Mouse (Mus musculus): Measurements from ENCODE around the gene Lcor. TPM values are rescaled to one million over a fixed set of nuclear protein-coding genes. Genes with fewer than 3 reads are reported as not detected.

Lcor gene
- polyA plus RNA-seq (2015; fragmentation: Nextera tagmentation; extraction: Ambion mirVana), result 12.9 TPM in 2 replicates

DNA sequence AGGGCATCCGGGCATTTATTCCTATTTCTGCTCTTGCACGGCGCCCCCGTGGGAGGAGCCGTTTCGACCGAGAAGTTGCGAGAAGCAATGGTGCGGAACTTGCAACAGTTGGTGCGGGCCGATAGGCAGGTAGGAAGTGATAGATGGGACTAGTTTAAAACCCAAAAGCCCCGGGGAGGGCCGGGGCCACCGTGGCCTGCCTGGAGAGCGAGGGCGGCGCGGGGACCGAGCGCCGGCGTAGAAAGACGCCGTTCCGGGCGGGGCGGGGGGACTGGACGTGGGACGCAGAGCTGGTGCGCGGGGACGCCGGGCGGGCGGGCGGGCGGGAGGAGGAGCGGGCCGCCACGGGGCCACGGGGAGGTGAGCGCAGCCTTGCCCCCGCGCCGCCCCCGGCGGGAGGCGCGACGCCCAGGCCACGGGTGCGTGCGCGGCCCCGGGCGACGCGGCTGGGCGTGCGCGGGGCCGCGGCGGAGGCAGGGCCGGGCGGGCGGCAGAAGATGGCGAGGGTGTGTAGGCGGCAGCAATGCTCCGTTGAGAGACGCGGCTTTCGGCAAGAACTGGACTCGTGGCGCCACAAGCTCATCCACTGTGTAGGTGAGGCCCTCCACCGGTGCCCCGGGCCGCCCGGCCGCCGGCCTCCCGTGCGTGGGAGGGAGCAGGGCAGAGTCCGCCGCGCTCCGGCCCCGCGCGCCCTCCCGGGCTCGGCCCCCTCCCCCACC, at the start of gene Lcor:
Gene Lcor (plus strand): TSS at position 448 of the 719 bp plus-strand sequence.
- peak within 1 kb of the TSS; percentile 91 for H3K9ac ChIP-seq (ENCODE audit: low read length)
- ATAC-seq (ENCODE audit: low FRiP score, low TSS enrichment), result peak; percentile 95
- H3K9me3 ChIP-seq (ENCODE audit: control insufficient read depth, low read length), result no peaks in the 10 kb centered on the region
- H3K4me3 ChIP-seq (ENCODE audit: low read depth, low read length), result peak within 1 kb of the TSS; percentile 94
- H3K4me2 ChIP-seq (replicated peaks; ENCODE audit: low read depth), result peak within 1 kb of the TSS; percentile 89
- no peaks in the 10 kb centered on the region for H3K36me3 ChIP-seq (ENCODE audit: control insufficient read depth, insufficient read depth, low read length)
- no peaks in the 10 kb centered on the region for H3K4me1 ChIP-seq (replicated peaks; ENCODE audit: control insufficient read depth, insufficient read depth)
- peak; percentile 88 for DNase-seq (ENCODE audit: low spot score)
- no peaks in the 10 kb centered on the region for H3K27me3 ChIP-seq (ENCODE audit: control insufficient read depth, insufficient read depth, low read length)
- peak within 1 kb of the TSS; percentile 99 for H3K27ac ChIP-seq (replicated peaks)
- TF ChIP-seq CTCF (IDR thresholded peaks at IDR 0.05; ENCODE audit: low read depth), result 0 out of 2 replicates have a peak, but pooled peaks have one; percentile 4
- TF ChIP-seq EP300 (optimal IDR thresholded peaks at IDR 0.05), result no peak
- WGBS, result 1% methylated on average over 52 of the region's 92 CpGs

DNA sequence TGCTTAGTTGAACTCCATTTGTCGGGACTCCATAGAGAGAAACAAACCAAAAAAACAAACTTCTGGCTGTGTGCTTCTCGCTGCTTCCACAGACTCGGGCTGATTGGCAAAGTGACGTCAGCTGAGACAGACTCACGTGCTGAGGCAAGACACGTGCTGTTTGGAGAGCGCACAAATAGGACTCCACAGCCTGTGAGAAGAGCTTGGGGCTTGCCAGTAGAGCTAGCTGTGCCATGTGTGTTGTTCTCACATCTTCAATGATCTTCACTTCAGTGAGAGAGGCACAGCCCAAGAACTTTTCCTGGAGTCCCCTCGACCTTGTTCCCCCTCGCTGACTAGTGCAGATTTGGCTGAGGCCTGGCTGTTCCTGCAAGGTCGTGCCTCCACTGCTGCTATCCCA, 47.1 kb upstream of the Lcor start:
- ATAC-seq (ENCODE audit: low FRiP score, low TSS enrichment), result no peak
- WGBS, result 84% methylated on average over 10 of the region's 10 CpGs
- no peak overlapping the region for H3K4me2 ChIP-seq (replicated peaks; ENCODE audit: low read depth)
- no peak overlapping the region for H3K27ac ChIP-seq (replicated peaks)
- TF ChIP-seq EP300 (optimal IDR thresholded peaks at IDR 0.05), result no peak
- no peak for TF ChIP-seq CTCF (IDR thresholded peaks at IDR 0.05; ENCODE audit: low read depth)
- no peaks in the 10 kb centered on the region for H3K36me3 ChIP-seq (ENCODE audit: control insufficient read depth, insufficient read depth, low read length)
- H3K4me3 ChIP-seq (ENCODE audit: low read depth, low read length), result no peak overlapping the region
- no peak overlapping the region for H3K9ac ChIP-seq (ENCODE audit: low read length)
- no peak for DNase-seq (ENCODE audit: low spot score)
- H3K4me1 ChIP-seq (replicated peaks; ENCODE audit: control insufficient read depth, insufficient read depth), result no peaks in the 10 kb centered on the region
- H3K9me3 ChIP-seq (ENCODE audit: control insufficient read depth, low read length), result no peaks in the 10 kb centered on the region
- H3K27me3 ChIP-seq (ENCODE audit: control insufficient read depth, insufficient read depth, low read length), result no peaks in the 10 kb centered on the region

DNA sequence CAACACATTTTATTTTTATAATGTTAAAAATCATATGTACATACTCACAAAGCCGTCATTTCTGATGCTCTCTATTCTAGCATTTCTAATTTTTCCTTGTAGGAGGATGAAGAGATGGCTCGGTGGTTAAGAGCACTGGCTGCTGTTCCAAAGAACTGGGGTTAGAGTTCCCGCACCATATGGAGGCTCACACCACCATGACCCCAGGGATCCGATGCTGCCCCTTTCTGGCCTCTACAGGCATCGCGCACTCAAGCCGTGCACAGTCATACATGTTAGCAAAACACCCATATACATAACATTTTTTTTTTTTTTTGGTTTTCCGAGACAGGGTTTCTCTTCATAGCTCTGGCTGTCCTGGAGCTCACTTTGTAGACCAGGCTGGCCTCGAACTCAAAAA, 46.0 kb upstream of the Lcor start:
- ATAC-seq (ENCODE audit: low FRiP score, low TSS enrichment), result no peak
- Histone ChIP-seq H3K4me2 (replicated peaks; ENCODE audit: low read depth) (no peak overlapping the region), H3K4me1 (replicated peaks; ENCODE audit: control insufficient read depth, insufficient read depth) (no peaks in the 10 kb centered on the region), H3K9me3 (ENCODE audit: control insufficient read depth, low read length) (no peaks in the 10 kb centered on the region), H3K36me3 (ENCODE audit: control insufficient read depth, insufficient read depth, low read length) (no peaks in the 10 kb centered on the region), H3K9ac (ENCODE audit: low read length) (no peak overlapping the region), H3K27ac (replicated peaks) (no peak overlapping the region), H3K27me3 (ENCODE audit: control insufficient read depth, insufficient read depth, low read length) (no peaks in the 10 kb centered on the region), H3K4me3 (ENCODE audit: low read depth, low read length) (no peak overlapping the region)
- TF ChIP-seq EP300 (optimal IDR thresholded peaks at IDR 0.05), result no peak
- TF ChIP-seq CTCF (IDR thresholded peaks at IDR 0.05; ENCODE audit: low read depth), result no peak
- WGBS, result 90% methylated on average over 9 of the region's 9 CpGs
- DNase-seq (ENCODE audit: low spot score), result no peak

DNA sequence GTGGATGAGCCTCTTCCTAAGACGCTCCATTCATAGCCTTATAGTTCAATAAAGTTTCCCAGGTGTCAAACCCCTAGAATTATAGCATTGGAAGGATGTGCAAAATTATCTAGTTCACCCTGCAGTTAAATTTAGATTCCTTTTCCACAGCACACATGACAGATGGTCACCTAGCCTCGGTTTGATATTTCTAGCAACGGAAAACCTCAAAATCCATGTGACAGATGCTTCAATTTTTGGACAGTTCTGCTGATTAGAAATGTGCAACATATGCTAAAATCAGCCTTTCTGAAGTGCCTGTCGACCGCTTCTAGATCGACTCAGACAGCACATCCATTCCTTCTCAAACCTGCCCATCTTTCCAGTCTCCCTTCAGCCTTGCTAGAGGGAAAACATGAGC, 43.5 kb upstream of the Lcor start:
- Histone ChIP-seq H3K27me3 (ENCODE audit: control insufficient read depth, insufficient read depth, low read length) (no peaks in the 10 kb centered on the region), H3K36me3 (ENCODE audit: control insufficient read depth, insufficient read depth, low read length) (no peaks in the 10 kb centered on the region), H3K4me3 (ENCODE audit: low read depth, low read length) (no peak overlapping the region), H3K4me1 (replicated peaks; ENCODE audit: control insufficient read depth, insufficient read depth) (no peaks in the 10 kb centered on the region), H3K4me2 (replicated peaks; ENCODE audit: low read depth) (no peak overlapping the region), H3K9ac (ENCODE audit: low read length) (no peak overlapping the region), H3K9me3 (ENCODE audit: control insufficient read depth, low read length) (no peaks in the 10 kb centered on the region), H3K27ac (replicated peaks) (no peak overlapping the region)
- 87% methylated on average over 6 of the region's 6 CpGs for WGBS
- TF ChIP-seq CTCF (IDR thresholded peaks at IDR 0.05; ENCODE audit: low read depth) (no peak), EP300 (optimal IDR thresholded peaks at IDR 0.05) (no peak)
- DNase-seq (ENCODE audit: low spot score), result no peak
- ATAC-seq (ENCODE audit: low FRiP score, low TSS enrichment), result no peak

DNA sequence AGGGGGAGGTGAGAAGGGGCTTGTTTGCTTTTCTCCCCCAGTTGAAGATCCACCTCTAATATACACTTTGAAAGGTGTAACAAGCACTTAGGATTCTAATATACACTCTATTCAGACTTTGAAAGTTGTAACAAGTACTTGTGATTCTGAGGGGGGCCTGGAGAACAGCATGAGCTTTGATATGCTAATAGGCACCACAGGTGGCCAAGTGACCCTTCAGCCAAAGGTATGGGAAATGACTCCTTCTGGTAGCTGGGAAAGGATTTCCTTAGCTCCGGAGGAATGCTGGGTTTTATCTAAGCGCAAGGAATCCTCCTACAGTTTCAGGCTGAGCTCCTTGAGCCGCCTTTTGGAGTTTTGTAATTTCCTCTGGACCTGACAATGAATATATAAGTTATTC, 41.0 kb upstream of the Lcor start:
- no peaks in the 10 kb centered on the region for H3K9me3 ChIP-seq (ENCODE audit: control insufficient read depth, low read length)
- no peak overlapping the region for H3K4me2 ChIP-seq (replicated peaks; ENCODE audit: low read depth)
- no peak for DNase-seq (ENCODE audit: low spot score)
- no peak overlapping the region for H3K9ac ChIP-seq (ENCODE audit: low read length)
- 52% methylated on average over 3 of the region's 3 CpGs for WGBS
- H3K36me3 ChIP-seq (ENCODE audit: control insufficient read depth, insufficient read depth, low read length), result no peaks in the 10 kb centered on the region
- H3K4me1 ChIP-seq (replicated peaks; ENCODE audit: control insufficient read depth, insufficient read depth), result no peaks in the 10 kb centered on the region
- no peak overlapping the region for H3K27ac ChIP-seq (replicated peaks)
- H3K4me3 ChIP-seq (ENCODE audit: low read depth, low read length), result no peak overlapping the region
- no peak for TF ChIP-seq EP300 (optimal IDR thresholded peaks at IDR 0.05)
- no peak for TF ChIP-seq CTCF (IDR thresholded peaks at IDR 0.05; ENCODE audit: low read depth)
- ATAC-seq (ENCODE audit: low FRiP score, low TSS enrichment), result no peak
- H3K27me3 ChIP-seq (ENCODE audit: control insufficient read depth, insufficient read depth, low read length), result no peaks in the 10 kb centered on the region

DNA sequence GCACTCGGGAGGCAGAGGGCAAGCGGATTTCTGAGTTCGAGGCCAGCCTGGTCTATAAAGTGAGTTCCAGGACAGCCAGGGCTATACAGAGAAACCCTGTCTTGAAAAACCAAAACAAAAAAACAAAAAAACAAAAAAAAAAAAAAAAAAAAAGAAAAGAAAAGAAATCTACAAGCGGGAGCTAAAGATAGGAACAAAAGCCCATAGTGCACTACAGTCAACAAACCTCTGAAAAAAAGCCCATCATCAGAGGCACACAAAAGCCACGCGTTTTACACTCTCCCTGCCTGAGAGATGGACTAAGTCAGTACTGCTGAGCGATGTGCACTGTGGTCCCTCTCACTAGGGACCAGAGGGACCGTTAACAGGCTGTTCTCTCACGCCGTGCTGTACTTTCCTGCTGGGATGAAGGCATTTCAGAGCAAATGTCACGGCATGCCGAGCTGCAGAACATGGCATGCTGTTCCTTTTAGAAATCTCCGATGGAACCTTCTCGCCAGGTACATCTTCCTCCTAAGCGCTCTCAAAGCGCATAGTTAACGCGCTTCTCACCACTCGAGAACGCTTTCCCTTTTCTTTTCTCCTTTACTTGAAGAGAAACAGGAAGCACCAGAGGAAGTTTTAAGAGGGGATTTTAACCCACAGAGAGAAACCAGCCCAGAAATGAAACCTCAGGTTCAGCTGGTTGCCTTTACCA, 40.4 kb upstream of the Lcor start:
- ATAC-seq (ENCODE audit: low FRiP score, low TSS enrichment) (no peak), DNase-seq (ENCODE audit: low spot score) (no peak)
- no peak for TF ChIP-seq EP300 (optimal IDR thresholded peaks at IDR 0.05)
- TF ChIP-seq CTCF (IDR thresholded peaks at IDR 0.05; ENCODE audit: low read depth), result no peak
- peak overlapping the region; percentile 39 for H3K4me2 ChIP-seq (replicated peaks; ENCODE audit: low read depth)
- peak overlapping the region; percentile 5; the same call in 1 of the 2 replicates for H3K9ac ChIP-seq (ENCODE audit: low read length)
- 33% methylated on average over 20 of the region's 20 CpGs for WGBS
- H3K4me1 ChIP-seq (replicated peaks; ENCODE audit: control insufficient read depth, insufficient read depth), result no peaks in the 10 kb centered on the region
- no peaks in the 10 kb centered on the region for H3K36me3 ChIP-seq (ENCODE audit: control insufficient read depth, insufficient read depth, low read length)
- H3K27me3 ChIP-seq (ENCODE audit: control insufficient read depth, insufficient read depth, low read length), result no peaks in the 10 kb centered on the region
- H3K27ac ChIP-seq (replicated peaks), result no peak overlapping the region
- H3K9me3 ChIP-seq (ENCODE audit: control insufficient read depth, low read length), result no peaks in the 10 kb centered on the region
- H3K4me3 ChIP-seq (ENCODE audit: low read depth, low read length), result peak overlapping the region; percentile 26

Measured in stomach, postnatal 0 days (tissue).